Mouse (Mus musculus): Measurements from ENCODE around the gene Vsig8.

DNA sequence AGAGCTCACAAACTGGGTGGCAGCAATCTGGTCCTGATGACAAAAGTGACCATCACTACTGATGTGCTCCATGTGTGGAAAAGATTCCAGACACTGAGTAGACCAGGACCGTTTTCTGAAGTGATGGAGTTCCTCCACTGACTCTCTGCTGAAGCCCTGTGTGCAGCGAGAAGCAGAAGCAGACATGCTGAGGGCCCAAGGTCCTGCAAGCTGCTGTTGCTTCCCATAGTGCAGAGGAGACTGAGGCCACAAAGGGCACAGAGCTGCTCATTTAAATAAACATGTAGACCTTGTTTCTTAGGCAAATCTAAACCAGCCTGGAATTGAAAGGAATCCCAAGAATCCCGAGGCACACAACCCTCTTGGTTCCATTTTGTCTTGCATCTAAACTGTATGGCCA lies 37.6 kb downstream of the Vsig8 start:
- TF ChIP-seq GATA1 (IDR thresholded peaks at IDR 0.05; ENCODE audit: low read length) (no peak), TAL1 (IDR thresholded peaks at IDR 0.05; ENCODE audit: low read length) (no peak)

All from erythroblast, embryonic 14.5 days (primary cell).